Mouse (Mus musculus) forebrain, postnatal 0 days (tissue): ENCODE measurements around the gene Mdga1. TPM values are rescaled to one million over a fixed set of nuclear protein-coding genes. Genes with fewer than 3 reads are reported as not detected.

Experiments used
- ATAC-seq: fragments of 200-750 bp; cut with Nextera tagmentation; 2 replicates; pipeline ENCODE4 v1.8.0; 2017; ENCODE audit warnings: mild to moderate bottlenecking, moderate library complexity
- DNase-seq: peaks from one replicate; pipeline ENCODE4 v3.0.0-alpha.2; 2015
- H3K27ac ChIP-seq: fragments of 300-500 bp; sonication (generic); 2 replicates; pipeline ENCODE4 v1.5.1; 2014; ENCODE audit warnings: low read depth, mild to moderate bottlenecking, antibody characterized with exemption, low read length, moderate library complexity, mixed read lengths
- H3K27me3 ChIP-seq: fragments of 300-500 bp; sonication (generic); 2 replicates; pipeline ENCODE4 v1.6.1; 2014; ENCODE audit warnings: mild to moderate bottlenecking, low read length, mixed read lengths; ENCODE audit not compliant: insufficient read depth
- H3K36me3 ChIP-seq: fragments of 300-500 bp; sonication (generic); 2 replicates; pipeline ENCODE4 v1.6.1; 2014; ENCODE audit warnings: mild to moderate bottlenecking, moderate library complexity; ENCODE audit not compliant: insufficient read depth
- H3K4me1 ChIP-seq: fragments of 300-500 bp; sonication (generic); 2 replicates; pipeline ENCODE4 v1.6.1; 2014; ENCODE audit warnings: antibody characterized with exemption; ENCODE audit not compliant: insufficient read depth
- H3K4me2 ChIP-seq: fragments of 300-500 bp; sonication (generic); 2 replicates; pipeline ENCODE4 v1.6.1; 2014; ENCODE audit warnings: low read depth, mild to moderate bottlenecking, moderate library complexity
- H3K4me3 ChIP-seq: fragments of 300-500 bp; sonication (generic); 2 replicates; pipeline ENCODE4 v1.5.1; 2014; ENCODE audit warnings: low read depth, low read length, mixed read lengths
- H3K9ac ChIP-seq: fragments of 300-500 bp; sonication (generic); 2 replicates; pipeline ENCODE4 v1.6.1; 2014; ENCODE audit warnings: mild to moderate bottlenecking
- H3K9me3 ChIP-seq: fragments of 300-500 bp; sonication (generic); 2 replicates; pipeline ENCODE4 v1.6.1; 2016; ENCODE audit warnings: low read length
- CTCF ChIP-seq: sonication (generic); IDR thresholded peaks from 2 replicates; pipeline ENCODE4 v1.5.1; 2016; ENCODE audit warnings: antibody characterized with exemption, control low read depth, low read depth
- WGBS: fragments of 180-500 bp; shearing (Covaris S2); extraction: QIAGEN DNeasy Blood & Tissue Kit; methylation state at CpG from one replicate; pipeline ENCODE4 v1.1.7; 2014; 5-methylcytosine and 5-hydroxymethylcytosine counted together
- polyA plus RNA-seq: library from polyadenylated mRNA; unstranded; fragments of >200 nt; fragmentation: Nextera tagmentation; extraction: Ambion mirVana; gene quantifications from 2 replicates; pipeline ENCODE4 v1.2.1, GENCODE M21; 2015
- total RNA-seq: library from RNA; depleted of rRNA; stranded (reverse); fragments of >200 nt; gene quantifications from 2 replicates; pipeline ENCODE4 v1.2.3, GENCODE M21; 2014

The Mdga1 gene
- total and polyA plus RNA-seq, 2 experiments from 2014 or later, result 10.9 to 45.7 TPM

- no peak for TF ChIP-seq CTCF
- H3K9ac ChIP-seq, result peak overlapping the region; percentile 28; the same call in 1 of the 2 replicates
- 13% methylated on average over 22 of the region's 27 CpGs for WGBS
- DNase-seq (no peak), ATAC-seq (peak; percentile 12)
- no peaks in the 10 kb centered on the region for H3K36me3 ChIP-seq
- H3K9me3 ChIP-seq, result no peaks in the 10 kb centered on the region
- peaks cover 12% of the 10 kb centered on the region; the same call in 1 of the 2 replicates for H3K4me1 ChIP-seq
- peak overlapping the region; percentile 2; the same call in 1 of the 2 replicates for H3K4me2 ChIP-seq
- H3K27ac ChIP-seq, result peak overlapping the region; percentile 72
- H3K4me3 ChIP-seq, result no peak overlapping the region
- H3K27me3 ChIP-seq, result no peaks in the 10 kb centered on the region
These were observed 95.7 kb downstream of the Mdga1 start for GRCm38 (mm10) chr17:29874082-29874679.

GRCm38 (mm10) chr17:29873580-29874015, 96.3 kb downstream of the Mdga1 start:
- Histone ChIP-seq H3K4me2 (peak overlapping the region; percentile 2; the same call in 1 of the 2 replicates), H3K4me1 (peaks cover 12% of the 10 kb centered on the region; the same call in 1 of the 2 replicates), H3K4me3 (no peak overlapping the region), H3K27ac (peak overlapping the region; percentile 72), H3K36me3 (no peaks in the 10 kb centered on the region), H3K27me3 (no peaks in the 10 kb centered on the region), H3K9me3 (no peaks in the 10 kb centered on the region), H3K9ac (peak overlapping the region; percentile 28; the same call in 1 of the 2 replicates)
- DNase-seq, result peak; percentile 89
- no peak for TF ChIP-seq CTCF
- WGBS, result 24% methylated on average over 7 of the region's 7 CpGs
- peak; percentile 95 for ATAC-seq

GRCm38 (mm10) chr17:29870316-29870715, 99.6 kb downstream of the Mdga1 start:
- H3K9ac ChIP-seq, result no peak overlapping the region
- no peak for TF ChIP-seq CTCF
- 0 out of 2 replicates have a peak, but pooled peaks cover 6% of the 10 kb centered on the region for H3K9me3 ChIP-seq
- no peak for DNase-seq
- peaks cover 12% of the 10 kb centered on the region; the same call in 1 of the 2 replicates for H3K4me1 ChIP-seq
- WGBS, result 87% methylated on average over 12 of the region's 12 CpGs
- H3K4me3 ChIP-seq, result no peak overlapping the region
- H3K27me3 ChIP-seq, result no peaks in the 10 kb centered on the region
- no peak overlapping the region for H3K4me2 ChIP-seq
- ATAC-seq, result no peak
- no peak overlapping the region for H3K27ac ChIP-seq
- H3K36me3 ChIP-seq, result no peaks in the 10 kb centered on the region

GRCm38 (mm10) chr17:29865914-29866313, 104.0 kb downstream of the Mdga1 start:
- Histone ChIP-seq H3K4me3 (no peak overlapping the region), H3K36me3 (no peaks in the 10 kb centered on the region), H3K27me3 (no peaks in the 10 kb centered on the region), H3K27ac (no peak overlapping the region), H3K9me3 (0 out of 2 replicates have a peak, but pooled peaks cover 6% of the 10 kb centered on the region), H3K9ac (no peak overlapping the region), H3K4me2 (no peak overlapping the region), H3K4me1 (0 out of 2 replicates have a peak, but pooled peaks cover 2% of the 10 kb centered on the region)
- no peak for DNase-seq
- 56% methylated on average over 6 of the region's 6 CpGs for WGBS
- no peak for TF ChIP-seq CTCF
- ATAC-seq, result no peak

- H3K27me3 ChIP-seq, result no peaks in the 10 kb centered on the region
- TF ChIP-seq CTCF, result peak; percentile 29
- no peaks in the 10 kb centered on the region for H3K36me3 ChIP-seq
- H3K4me2 ChIP-seq, result no peak overlapping the region
- 62% methylated on average over 7 of the region's 7 CpGs for WGBS
- 0 out of 2 replicates have a peak, but pooled peaks cover 2% of the 10 kb centered on the region for H3K4me1 ChIP-seq
- DNase-seq, result no peak
- 0 out of 2 replicates have a peak, but pooled peaks cover 6% of the 10 kb centered on the region for H3K9me3 ChIP-seq
- no peak overlapping the region for H3K4me3 ChIP-seq
- ATAC-seq, result no peak
- H3K9ac ChIP-seq, result no peak overlapping the region
- H3K27ac ChIP-seq, result no peak overlapping the region
These were observed 105.4 kb downstream of the Mdga1 start for GRCm38 (mm10) chr17:29864440-29864839.

- Histone ChIP-seq H3K4me1 (no peaks in the 10 kb centered on the region), H3K9ac (no peak overlapping the region), H3K4me2 (no peak overlapping the region), H3K36me3 (0 out of 2 replicates have a peak, but pooled peaks cover 3% of the 10 kb centered on the region), H3K9me3 (no peaks in the 10 kb centered on the region), H3K27me3 (no peaks in the 10 kb centered on the region), H3K4me3 (no peak overlapping the region), H3K27ac (no peak overlapping the region)
- WGBS, result 90% methylated on average over 13 of the region's 13 CpGs
- no peak for TF ChIP-seq CTCF
- DNase-seq, result no peak
- ATAC-seq, result no peak
These were observed 110.1 kb downstream of the Mdga1 start for GRCm38 (mm10) chr17:29859788-29860283.

- DNase-seq (no peak), ATAC-seq (no peak)
- Histone ChIP-seq H3K4me3 (no peak overlapping the region), H3K4me2 (no peak overlapping the region), H3K27me3 (no peaks in the 10 kb centered on the region), H3K9me3 (no peaks in the 10 kb centered on the region), H3K4me1 (no peaks in the 10 kb centered on the region), H3K36me3 (0 out of 2 replicates have a peak, but pooled peaks cover 3% of the 10 kb centered on the region), H3K27ac (no peak overlapping the region), H3K9ac (no peak overlapping the region)
- peak; percentile 54 for TF ChIP-seq CTCF
- 89% methylated on average over 3 of the region's 3 CpGs for WGBS
These were observed 111.1 kb downstream of the Mdga1 start for GRCm38 (mm10) chr17:29858764-29859163.
